Mouse (Mus musculus): ENCODE measurements around the gene Adar.

DNA sequence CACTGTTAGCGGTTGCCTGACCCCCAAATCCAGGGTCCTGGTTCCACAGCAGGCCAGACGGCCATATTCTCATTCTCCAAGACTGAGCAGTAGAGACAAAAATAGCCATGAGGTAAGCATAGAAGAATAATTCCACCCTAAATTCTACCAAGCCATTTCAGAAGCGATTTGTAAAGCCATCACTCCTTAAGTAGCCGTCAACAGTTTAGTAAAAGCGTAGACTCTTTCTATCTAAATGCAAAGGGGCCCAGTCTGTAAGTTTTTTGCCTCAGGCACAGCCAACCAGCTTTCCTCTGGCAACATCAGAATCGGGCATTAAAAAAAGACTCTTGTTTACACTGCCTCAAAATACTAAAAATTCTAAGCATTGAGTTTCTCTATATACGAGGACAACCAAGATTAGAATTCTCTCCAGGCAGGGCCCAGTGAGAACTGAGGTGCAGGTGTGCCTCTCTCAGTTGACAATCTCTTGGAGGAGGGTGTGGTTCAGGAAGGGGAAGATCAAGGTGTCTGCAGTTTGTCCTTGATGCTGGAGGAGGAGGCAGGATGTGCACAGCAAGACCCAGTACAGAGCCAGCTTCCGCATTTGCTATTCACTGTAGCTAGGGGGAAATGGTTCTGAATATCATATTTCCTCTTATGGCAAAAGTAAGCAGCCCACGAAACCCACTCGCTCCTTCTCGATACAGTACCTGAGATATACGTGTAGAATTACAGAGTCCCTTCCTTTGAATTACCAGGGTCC, 42.1 kb upstream of the Adar start:
- TF ChIP-seq POLR2A (IDR thresholded peaks at IDR 0.05; ENCODE audit: borderline replicate concordance, extremely low read depth, low read depth, low read length) (no peak), CTCF (IDR thresholded peaks at IDR 0.05; ENCODE audit: insufficient read depth, low read length) (no peak)
